Mouse (Mus musculus): ENCODE data around the gene Rpusd4. TPM values are rescaled to one million over a fixed set of nuclear protein-coding genes. Genes with fewer than 3 reads are reported as not detected.

Gene Rpusd4
- polyA plus RNA-seq, 1 experiment = 9.0 TPM

GRCm38 (mm10) chr9:35324571-35324970 is 56.9 kb downstream of the Rpusd4 start:
- TF ChIP-seq CTCF (IDR thresholded peaks at IDR 0.05; ENCODE audit: insufficient read depth, low read length) (no peak), POLR2A (IDR thresholded peaks at IDR 0.05; ENCODE audit: borderline replicate concordance, extremely low read depth, low read depth, low read length) (no peak)
- WGBS = 34% methylated on average over 2 of the region's 2 CpGs
- Histone ChIP-seq H3K4me3 (replicated peaks; ENCODE audit: extremely low read depth, low read depth, low read length) (no peak overlapping the region), H3K4me1 (ENCODE audit: control insufficient read depth, insufficient read depth, low read length) (no peaks in the 10 kb centered on the region)
- no peak for DNase-seq

GRCm38 (mm10) chr9:35326644-35327263 is 59.1 kb downstream of the Rpusd4 start:
- WGBS = 71% methylated on average over 7 of the region's 7 CpGs
- no peak for DNase-seq
- H3K4me1 ChIP-seq (ENCODE audit: control insufficient read depth, insufficient read depth, low read length) = no peaks in the 10 kb centered on the region
- H3K4me3 ChIP-seq (replicated peaks; ENCODE audit: extremely low read depth, low read depth, low read length) = no peak overlapping the region
- TF ChIP-seq POLR2A (IDR thresholded peaks at IDR 0.05; ENCODE audit: borderline replicate concordance, extremely low read depth, low read depth, low read length) (no peak), CTCF (IDR thresholded peaks at IDR 0.05; ENCODE audit: insufficient read depth, low read length) (no peak)

Other genes starting within 250 kb of the Rpusd4 start
- gene St3gal4, start 148.6 kb upstream of the Rpusd4 start, polyA plus RNA-seq (2012; rRNA removed) = 18.2 and 18.4 TPM in 2 replicates
- 27.7 and 31.2 TPM in 2 replicates for gene Dcps, start 91.8 kb upstream of the Rpusd4 start, polyA plus RNA-seq (2012; rRNA removed)
- gene Srpr, start 67.7 kb upstream of the Rpusd4 start, polyA plus RNA-seq (2012; rRNA removed) = 72.4 and 88.1 TPM in 2 replicates
- 19.9 and 20.8 TPM in 2 replicates for gene Tirap, start 67.6 kb upstream of the Rpusd4 start, polyA plus RNA-seq (2012; rRNA removed)
- 12.4 and 18.3 TPM in 2 replicates for gene Foxred1, start 56.8 kb upstream of the Rpusd4 start, polyA plus RNA-seq (2012; rRNA removed)
- 10.1 and 12.7 TPM in 2 replicates for gene Fam118b, start 60 bp upstream of the Rpusd4 start, polyA plus RNA-seq (2012; rRNA removed)
- gene Cdon, start 153.3 kb downstream of the Rpusd4 start, polyA plus RNA-seq (2012; rRNA removed) = 5.4 and 7.1 TPM in 2 replicates